Mouse (Mus musculus): ENCODE data around the gene Rhbdd1. TPM values are rescaled to one million over a fixed set of nuclear protein-coding genes. Genes with fewer than 3 reads are reported as not detected.

Gene Rhbdd1
- polyA plus RNA-seq, 1 experiment: 1.8 TPM

GRCm38 (mm10) chr1:82289116-82289989 is 26.9 kb upstream of the Rhbdd1 start:
- no peak for TF ChIP-seq GATA1 (IDR thresholded peaks at IDR 0.05; ENCODE audit: low read length)

- no peak for TF ChIP-seq GATA1 (IDR thresholded peaks at IDR 0.05; ENCODE audit: low read length)
These were observed 26.1 kb upstream of the Rhbdd1 start for GRCm38 (mm10) chr1:82289990-82290681.

- TF ChIP-seq GATA1 (IDR thresholded peaks at IDR 0.05; ENCODE audit: low read length): no peak
These were observed 25.5 kb upstream of the Rhbdd1 start for GRCm38 (mm10) chr1:82290723-82291150.

- TF ChIP-seq GATA1 (IDR thresholded peaks at IDR 0.05; ENCODE audit: low read length): no peak
These were observed 25.0 kb upstream of the Rhbdd1 start, which contains the start of gene Irs1 for GRCm38 (mm10) chr1:82291151-82291797. Irs1 (minus strand) TSS chr1:82291416.

GRCm38 (mm10) chr1:82291930-82292712 is 24.1 kb upstream of the Rhbdd1 start:
- TF ChIP-seq GATA1 (IDR thresholded peaks at IDR 0.05; ENCODE audit: low read length): no peak

GRCm38 (mm10) chr1:82292771-82293170 is 23.5 kb upstream of the Rhbdd1 start:
- no peak for TF ChIP-seq GATA1 (IDR thresholded peaks at IDR 0.05; ENCODE audit: low read length)

GRCm38 (mm10) chr1:82294102-82294501 is 22.1 kb upstream of the Rhbdd1 start:
- no peak for TF ChIP-seq GATA1 (IDR thresholded peaks at IDR 0.05; ENCODE audit: low read length)

GRCm38 (mm10) chr1:82298586-82298985 is 17.7 kb upstream of the Rhbdd1 start:
- TF ChIP-seq GATA1 (IDR thresholded peaks at IDR 0.05; ENCODE audit: low read length): no peak

- TF ChIP-seq GATA1 (IDR thresholded peaks at IDR 0.05; ENCODE audit: low read length): no peak
These were observed 11.8 kb upstream of the Rhbdd1 start for GRCm38 (mm10) chr1:82304483-82304882.

- no peak for TF ChIP-seq GATA1 (IDR thresholded peaks at IDR 0.05; ENCODE audit: low read length)
These were observed 484 bp downstream of the Rhbdd1 start for GRCm38 (mm10) chr1:82316746-82317126.

- no peak for TF ChIP-seq GATA1 (IDR thresholded peaks at IDR 0.05; ENCODE audit: low read length)
These were observed 4.2 kb downstream of the Rhbdd1 start for GRCm38 (mm10) chr1:82320456-82320855.

- TF ChIP-seq GATA1 (IDR thresholded peaks at IDR 0.05; ENCODE audit: low read length): no peak
These were observed 4.6 kb downstream of the Rhbdd1 start for GRCm38 (mm10) chr1:82320864-82321263.

- TF ChIP-seq GATA1 (IDR thresholded peaks at IDR 0.05; ENCODE audit: low read length): no peak
These were observed 5.2 kb downstream of the Rhbdd1 start for GRCm38 (mm10) chr1:82321441-82321840.

- no peak for TF ChIP-seq GATA1 (IDR thresholded peaks at IDR 0.05; ENCODE audit: low read length)
These were observed 8.0 kb downstream of the Rhbdd1 start for GRCm38 (mm10) chr1:82324131-82324785.

- no peak for TF ChIP-seq GATA1 (IDR thresholded peaks at IDR 0.05; ENCODE audit: low read length)
These were observed 9.9 kb downstream of the Rhbdd1 start for GRCm38 (mm10) chr1:82326120-82326519.
